Mouse (Mus musculus) frontal cortex, adult (tissue): ENCODE results near the gene Kif22.

Experiments
- ATAC-seq: cut with Nextera tagmentation; 2 replicates; pipeline ENCODE4 v1.9.2; 2017; ENCODE audit warnings: mild to moderate bottlenecking, moderate library complexity, mixed read lengths; ENCODE audit not compliant: low TSS enrichment

Kif22 gene

DNA sequence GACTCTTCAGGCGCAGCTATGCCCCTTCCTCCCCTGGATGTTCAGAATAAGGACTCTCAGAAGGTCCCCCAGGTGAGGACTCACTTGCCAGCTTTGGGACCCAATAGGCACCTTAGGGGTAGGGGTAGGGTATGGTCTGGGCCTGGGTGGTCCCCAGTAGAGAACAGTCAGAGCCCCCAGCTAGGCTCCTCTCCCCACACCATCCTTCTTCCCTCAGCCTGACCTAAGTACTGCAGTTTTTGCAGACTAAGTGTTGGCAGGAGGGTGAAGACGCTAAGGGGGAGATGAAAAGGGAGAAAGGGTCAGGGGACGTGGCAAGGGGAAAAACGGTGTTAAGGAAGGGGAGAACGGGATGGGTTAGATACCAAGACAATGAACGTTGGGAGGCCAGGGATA is 24.3 kb downstream of the Kif22 start:
- no peak for ATAC-seq

DNA sequence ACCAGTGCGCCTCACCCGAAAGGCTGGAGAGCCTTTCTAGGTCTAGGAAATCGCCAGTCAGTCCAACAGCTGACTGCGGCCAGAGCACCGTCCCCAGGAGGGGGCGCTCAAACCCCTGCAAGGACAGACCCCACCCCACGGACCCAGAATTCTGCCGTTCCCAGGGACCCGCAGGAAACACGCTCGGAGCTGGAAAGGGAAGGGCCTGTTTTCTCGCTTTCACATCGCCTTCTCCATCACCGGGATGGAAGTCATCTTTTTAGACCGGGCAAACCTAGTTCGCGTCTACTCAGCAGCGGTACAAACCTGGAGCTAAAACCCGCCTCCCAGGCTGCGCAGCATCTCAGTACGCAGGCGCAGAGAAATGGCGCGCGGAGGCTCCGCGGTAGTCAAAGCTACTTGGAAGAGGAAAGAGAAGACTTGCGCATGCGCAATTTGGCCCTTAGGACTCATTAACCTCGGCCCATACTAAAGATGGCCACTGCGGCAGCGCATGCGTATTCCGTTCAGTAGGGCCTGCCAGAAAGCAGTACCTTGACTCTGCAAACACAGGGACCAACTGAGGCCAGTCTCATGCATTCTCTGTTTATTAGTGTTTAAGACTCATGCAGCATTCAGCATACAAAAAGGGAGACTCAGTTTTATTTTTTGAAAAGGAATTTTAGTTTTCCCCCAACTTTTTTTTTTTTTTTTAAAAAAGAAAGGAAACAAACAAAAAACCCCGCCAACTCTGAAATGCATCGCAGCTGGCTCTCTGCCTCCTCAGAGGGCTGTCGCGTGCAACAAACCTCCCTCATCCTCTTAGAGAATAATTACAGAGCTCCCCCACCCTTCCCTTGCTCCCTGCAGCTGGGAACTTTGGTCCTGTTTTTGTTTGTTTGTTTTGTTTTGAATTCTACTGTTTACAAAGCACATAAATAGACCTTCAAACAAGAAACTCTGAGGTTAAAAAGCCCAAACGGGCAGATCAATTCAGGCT is 25.0 kb downstream of the Kif22 start, which contains the start of gene Pagr1a:
Gene Pagr1a, minus strand, starts transcription at position 382 of the 979 bp plus-strand sequence.
- ATAC-seq: peak; percentile 56

DNA sequence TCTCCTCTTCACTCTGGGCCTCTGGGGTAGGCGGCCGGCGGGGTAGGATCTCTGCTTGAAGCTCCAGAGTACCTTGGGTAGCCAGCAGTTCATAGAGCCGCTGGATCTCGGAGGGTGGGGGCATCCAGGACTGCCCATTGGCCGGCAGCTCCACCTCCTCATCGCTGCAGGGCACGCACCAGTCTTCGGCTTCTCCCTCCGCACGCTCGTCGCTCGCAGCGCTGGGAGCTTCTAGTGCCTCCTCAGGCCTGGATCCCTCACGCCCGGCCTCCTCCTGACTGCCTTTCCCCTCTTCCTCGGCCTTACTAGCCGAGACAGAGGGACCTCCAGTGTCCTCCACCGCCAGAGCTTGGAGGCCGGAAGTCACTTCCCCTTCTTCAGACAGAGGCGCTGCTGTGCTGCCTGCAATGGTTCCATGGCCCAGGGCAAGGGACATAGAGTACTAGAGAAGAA is 25.8 kb downstream of the Kif22 start:
- peak; percentile 24 for ATAC-seq

DNA sequence TGATC is 26.0 kb downstream of the Kif22 start, which contains the start of gene Pagr1b:
Gene Pagr1b, minus strand, starts transcription at position 4 of the 5 bp plus-strand sequence.
- no peak for ATAC-seq

DNA sequence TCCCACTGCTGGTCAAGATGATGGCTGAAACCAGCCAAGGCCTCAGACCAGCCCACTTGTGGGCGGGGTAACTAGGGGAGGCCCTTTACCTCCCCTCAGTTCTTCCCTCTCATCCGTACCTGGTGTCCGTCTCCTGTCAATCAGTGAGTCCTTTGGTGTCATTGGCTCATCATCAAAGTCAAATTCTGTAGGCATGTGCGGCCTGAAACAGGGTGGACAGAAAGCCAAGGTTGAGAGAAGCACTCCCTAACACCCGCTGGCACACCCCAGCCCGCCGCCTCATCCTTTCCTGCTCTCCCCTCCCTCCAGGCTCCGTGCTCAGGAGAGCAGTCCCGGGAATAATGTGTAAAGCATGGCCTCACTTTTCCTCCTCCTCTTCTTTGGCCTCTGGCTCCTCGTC is 26.2 kb downstream of the Kif22 start:
- no peak for ATAC-seq

DNA sequence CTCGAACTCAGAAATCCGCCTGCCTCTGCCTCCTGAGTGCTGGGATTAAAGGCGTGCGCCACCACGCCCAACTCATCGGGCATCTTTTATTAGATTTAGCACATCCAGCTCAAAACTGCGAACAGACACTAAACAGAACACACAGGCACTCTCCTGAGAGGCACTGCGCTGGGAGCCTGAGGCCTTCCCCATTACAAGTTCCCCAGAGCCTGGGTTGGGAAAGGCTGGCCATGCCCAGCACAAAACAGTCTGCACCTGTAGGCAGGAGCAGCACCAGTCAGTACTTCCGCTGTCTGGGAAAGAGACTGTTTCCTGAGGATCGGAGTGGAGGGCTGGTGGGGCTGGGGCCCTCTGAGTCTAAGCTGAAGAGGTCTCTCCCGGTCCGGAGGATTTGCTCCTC is 27.3 kb downstream of the Kif22 start:
- no peak for ATAC-seq

DNA sequence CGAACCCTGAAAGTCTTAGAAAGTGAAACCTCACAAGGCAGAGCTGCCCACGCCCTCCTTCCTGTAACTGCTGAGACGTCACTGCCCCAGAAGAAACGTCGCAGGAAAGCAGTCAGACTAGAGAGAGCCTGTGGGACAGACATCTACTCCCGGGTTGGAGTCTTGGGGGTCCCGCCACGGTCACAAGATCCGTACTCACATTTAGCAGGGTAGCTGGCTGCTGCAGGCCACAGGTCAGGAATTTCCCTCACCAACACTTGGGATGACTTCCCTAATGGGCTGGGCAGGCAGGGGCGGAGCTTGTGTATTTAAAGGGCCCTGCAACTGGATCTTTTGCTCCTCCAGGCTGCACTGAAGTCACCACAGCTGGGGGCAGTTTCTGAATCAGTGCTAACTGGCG is 28.0 kb downstream of the Kif22 start, which contains the start of gene Mvp:
Gene Mvp, minus strand, starts transcription at position 302 of the 400 bp plus-strand sequence.
- ATAC-seq: no peak

DNA sequence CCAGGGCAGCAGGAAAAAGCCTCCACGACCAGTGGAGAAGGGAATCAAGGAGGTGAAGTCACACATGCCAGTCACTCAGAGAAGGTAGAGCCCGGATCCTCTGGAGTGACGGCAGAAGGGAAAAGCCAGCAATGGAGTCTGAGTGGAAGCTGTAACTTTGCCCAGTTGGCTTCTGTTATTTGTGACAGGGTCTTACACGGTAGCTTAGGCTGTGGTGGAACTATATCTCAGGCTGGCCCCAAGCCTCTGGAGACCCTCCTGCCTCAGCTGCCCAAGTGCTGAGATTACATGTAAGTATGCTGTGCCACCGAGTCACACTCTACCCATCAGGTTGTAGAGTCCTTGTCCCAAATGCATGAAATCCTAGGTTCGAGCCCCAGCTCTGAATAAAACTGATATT is 28.9 kb downstream of the Kif22 start:
- ATAC-seq: no peak

DNA sequence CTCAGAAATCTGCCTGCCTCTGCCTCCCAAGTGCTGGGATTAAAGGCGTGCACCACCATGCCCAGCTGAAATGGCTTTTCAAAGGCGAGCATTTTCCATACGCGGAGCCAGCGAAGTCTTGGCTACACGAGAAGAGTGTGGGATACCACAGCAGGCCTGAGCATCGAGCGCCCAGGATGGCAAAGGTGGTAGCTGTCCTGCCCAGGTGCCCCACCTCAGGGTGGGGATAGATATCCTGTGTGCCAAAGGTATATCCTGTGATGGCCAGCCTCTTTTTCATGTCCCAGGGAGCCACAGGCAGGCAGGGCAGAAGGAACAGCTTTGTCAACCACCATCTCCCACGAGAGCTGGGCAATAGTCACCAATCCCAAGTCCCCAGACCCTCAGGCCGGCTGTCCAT is 29.4 kb downstream of the Kif22 start:
- ATAC-seq: no peak

DNA sequence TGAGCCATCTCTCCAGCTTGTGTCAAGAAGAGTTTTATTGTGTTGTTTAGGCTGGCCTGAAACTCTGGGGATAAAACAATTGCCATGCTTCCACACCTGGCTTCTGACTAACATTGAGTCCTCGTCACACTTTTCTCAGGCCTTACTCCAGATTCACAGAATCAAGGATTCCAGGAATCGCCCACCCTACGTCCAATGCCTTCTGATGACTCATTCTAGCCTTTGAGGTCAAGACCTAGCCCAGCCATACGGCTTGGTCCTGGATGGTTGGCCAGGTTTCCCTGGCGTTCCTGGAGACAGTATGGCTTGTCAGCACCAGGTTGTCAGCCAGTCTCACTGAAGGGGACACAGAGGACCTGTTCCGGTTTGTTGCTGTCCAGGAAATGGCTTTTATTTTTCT is 29.9 kb downstream of the Kif22 start:
- no peak for ATAC-seq

DNA sequence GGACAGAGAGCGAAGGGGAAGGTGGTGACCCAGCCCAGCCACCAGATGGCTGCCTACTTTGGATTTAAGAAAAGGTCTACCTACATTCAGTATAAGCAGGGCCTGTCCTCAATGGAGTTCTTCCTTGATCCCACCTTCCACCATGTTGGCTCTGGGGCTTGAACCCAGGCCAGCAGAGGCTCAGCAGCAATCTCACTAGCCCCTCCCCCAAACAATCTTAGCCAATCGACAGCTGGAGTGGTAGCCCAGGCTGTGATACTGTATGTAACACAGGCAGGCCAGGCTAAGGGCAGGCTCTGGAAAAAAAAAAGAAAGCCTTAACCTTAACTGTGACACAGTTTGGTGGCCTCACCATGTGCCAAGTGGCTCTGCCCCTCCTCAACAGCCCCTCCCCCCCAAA is 30.6 kb downstream of the Kif22 start:
- ATAC-seq: no peak

DNA sequence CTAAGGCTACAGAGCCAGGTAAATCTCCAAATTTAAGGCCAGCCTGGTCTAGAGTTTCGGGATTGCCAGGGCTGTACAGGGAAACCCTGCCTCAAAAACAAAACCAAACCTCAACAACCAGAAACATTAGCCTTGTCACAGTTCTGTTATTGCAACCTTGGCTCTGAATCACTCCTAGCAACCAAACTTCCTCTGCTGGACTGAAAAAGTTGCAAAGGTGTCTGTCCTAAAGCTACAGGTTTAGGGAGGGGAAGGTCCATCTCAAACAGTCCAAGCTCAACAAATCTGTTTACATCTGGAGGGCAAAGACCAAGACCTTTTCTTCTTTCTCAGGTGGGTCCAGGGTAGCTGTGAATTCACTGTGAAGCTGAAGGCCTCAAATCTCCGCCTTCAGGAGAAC is 31.2 kb downstream of the Kif22 start:
- no peak for ATAC-seq

DNA sequence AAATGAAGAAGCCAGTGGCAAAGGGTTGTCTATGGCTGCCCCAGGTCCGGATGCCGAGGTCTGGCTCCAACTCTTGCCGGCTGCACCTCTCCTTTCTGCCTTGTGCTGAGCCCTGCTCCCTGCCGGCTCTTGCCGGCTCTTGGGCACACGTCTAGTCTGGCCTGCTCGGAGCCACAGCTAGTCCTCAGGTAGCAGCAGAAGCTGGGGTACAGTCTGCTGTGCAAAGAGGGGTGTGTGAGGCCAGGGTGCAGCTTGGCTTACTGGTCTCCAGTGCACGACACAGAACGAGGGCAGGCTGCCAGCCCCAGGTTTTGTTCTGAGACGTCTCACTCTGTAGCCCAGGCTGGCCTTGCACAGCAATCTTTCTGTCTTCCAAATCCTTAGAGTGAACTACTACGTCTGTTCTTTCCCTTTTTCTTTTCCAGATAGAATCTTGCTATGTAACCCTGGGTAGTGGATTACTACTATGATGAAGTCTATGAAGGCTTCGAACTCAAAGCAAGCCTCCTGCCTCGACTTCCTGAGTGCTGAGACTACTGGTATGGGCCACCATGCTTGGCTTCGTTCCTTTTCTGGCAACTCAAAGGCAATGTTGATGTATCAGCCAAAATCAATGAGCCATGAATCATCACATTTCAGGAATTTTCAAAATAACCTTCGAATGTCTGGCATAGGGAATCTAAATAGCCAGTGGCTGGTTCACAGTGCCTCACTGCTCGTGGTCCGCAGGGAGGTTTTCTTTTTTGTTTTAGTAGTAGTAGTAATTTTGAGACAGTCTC is 32.8 kb downstream of the Kif22 start:
- ATAC-seq: no peak

DNA sequence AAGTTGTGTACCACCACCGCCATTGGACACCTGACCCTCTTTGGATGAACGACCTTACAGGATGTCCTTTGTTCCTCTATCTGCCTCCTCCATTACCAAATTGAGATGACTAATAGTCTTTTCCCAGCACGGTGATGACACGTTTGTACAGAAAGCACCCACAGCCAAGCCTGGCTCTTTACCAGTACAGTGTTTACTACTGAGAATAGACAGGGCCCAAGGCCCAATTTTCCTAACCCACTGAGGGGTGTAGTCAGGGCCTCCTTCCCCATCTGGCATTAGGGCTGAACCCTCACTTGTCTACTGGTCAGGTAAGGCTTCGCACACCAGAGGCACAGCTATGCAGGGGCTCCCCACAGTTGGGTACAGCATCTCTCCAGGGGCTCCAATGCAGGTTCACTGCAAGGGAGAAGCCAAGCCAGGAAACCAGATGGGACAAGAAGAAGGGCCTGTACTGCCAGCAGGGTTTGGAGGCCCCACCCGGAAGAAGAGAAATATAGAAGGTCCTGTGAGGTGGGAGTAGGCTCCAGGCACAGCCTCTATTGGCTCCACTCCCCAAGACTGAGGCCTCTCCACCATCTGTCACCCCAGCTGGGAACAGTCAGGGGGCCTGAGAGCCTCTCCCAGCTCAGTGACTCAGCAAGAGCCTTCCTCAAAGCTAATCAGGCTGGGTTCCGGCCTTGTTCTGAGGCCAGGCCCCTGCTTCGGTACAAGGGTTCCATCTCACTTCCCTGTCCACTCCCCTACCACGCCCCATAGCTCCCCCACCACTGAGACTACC is 33.8 kb downstream of the Kif22 start:
- peak; percentile 82 for ATAC-seq

DNA sequence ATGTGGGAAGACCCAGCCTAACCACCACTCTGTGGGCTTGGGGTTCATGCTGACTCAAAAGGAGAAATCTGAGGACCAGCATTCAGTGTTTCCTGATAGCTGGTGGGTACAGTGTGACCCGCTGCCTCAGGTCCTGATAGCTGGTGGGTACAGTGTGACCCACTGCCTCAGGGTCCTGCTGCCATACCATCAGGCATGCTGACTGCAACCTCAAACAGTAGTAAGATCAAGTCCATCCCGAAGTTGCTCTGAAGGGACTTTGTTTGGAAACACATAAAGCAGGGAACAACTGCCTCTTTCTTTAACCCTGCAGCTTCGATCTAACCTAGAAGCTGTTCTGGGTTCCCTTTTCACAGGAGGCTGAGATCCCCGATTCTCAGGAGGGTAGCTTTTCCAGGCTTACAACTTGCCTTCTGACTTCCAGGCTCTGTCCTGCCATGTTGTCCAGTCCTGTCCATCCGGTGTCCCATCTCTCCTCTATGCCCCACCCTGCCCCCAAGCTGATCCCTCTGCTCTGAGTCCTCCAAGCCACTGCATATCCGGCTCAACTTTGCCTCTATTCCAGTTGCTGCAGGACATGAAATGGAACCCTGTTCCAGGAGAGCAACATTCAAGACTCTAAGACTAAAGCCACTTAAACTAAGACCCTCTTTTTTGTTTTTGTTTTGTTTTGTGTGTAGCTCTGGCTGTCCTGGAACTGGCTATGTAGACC is 34.8 kb downstream of the Kif22 start:
- no peak for ATAC-seq

DNA sequence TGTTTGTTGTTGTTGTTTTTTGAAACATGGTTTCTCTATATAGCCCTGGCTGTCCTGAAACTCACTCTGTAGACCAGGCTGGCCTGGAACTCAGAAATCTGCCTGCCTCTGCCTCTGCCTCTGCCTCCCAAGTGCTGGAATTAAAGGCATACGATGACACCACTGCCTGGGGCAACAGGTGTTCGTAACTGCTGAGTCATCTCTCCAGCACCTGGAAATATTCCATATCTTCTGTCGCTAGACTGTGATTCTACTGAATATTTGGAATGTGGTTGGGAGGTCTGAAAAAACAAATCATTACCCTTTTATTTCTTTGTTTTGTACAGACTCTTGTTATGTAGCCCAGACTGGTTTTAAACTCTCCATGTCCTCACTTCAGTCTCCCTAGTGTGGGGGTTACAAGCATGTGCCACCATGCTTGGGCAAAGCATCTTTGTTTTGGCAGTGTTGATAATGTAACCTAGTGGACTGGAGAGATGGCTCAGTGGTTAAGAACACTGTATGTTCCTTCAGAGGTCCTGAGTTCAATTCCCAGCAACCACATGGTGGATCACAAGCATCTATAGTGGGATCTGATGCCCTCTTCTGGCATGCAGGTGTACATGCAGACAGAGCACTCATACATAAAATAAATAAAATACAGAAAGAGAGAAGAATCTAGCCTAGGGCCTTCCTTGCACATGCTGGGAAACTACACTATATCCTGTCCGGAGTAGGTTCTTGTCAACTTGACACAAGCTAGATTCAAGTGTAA is 38.0 kb downstream of the Kif22 start:
- ATAC-seq: no peak

DNA sequence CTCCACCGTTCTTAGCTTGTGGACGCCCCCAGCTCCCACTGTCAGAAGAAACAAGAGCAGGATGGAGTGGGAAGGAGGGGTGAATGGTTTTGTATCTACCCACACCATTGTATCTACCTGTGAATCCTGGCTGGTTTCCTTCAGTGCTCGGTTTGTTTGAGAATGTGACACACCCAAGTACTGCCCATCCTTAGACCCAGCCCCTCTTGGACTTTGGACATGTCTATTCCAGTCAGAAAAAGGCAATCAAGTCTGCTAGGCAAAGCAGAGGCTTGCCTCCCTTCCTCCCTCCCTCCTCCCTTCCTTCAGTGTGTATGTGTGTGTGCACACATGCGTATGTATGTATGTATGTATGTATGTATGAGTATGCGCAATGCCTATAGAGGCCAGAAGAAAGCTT is 38.7 kb downstream of the Kif22 start:
- ATAC-seq: no peak

DNA sequence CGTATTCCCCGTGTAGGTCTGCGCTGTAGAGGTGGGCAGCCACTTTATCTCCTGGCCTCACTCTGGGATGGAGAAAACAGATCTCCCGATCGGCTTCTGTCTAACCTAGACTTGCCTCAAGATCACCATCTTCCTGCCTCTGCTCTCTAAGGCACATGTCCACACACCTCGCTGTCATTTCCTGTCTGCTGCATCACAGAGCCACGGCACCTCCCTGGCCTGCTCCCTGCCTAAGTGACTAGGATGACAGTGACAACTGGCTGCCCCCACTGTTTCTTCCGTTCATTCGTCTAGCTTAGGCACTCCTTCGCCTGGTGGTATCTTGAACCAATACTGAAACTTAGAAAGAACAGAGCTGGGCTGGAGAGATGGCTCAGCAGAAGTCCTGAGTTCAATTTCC is 42.7 kb downstream of the Kif22 start:
- ATAC-seq: no peak

DNA sequence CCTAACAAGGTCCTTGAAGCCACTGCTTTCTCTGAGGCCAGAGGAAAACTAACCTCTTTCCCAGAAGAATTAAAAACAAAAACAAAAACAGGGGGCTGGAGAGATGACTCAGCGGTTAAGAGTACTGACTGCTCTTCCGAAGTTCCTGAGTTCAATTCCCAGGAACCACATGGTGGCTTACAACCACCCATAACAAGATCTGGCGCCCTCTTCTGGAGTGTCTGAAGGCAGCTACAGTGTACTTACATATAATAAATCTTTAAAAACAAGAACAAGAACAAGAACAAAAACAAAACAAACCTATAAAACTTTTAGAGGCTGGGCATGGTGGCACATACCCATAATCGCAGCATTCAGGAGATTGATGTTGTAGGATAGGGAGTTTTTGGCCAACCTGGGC is 45.8 kb downstream of the Kif22 start:
- no peak for ATAC-seq

DNA sequence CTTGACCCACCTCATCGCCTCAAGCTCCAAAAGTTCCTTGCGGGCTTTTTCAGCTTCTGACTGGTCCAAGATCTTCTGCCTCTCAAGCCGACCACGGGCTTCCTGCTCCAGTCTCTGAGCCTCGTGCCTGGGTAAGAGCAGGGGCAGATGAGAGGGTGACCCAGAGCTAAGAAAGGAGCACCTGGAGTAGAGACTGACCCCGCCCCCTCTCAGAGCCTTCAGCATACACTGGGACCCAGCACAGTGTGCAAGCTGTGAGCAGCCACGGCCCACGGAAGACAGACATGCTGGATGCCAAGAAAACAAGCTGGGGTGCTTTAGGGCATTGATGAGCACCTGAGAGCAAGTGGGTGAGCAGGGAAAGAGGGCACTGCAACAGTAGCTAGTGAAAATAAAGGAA is 53.5 kb downstream of the Kif22 start:
- no peak for ATAC-seq

DNA sequence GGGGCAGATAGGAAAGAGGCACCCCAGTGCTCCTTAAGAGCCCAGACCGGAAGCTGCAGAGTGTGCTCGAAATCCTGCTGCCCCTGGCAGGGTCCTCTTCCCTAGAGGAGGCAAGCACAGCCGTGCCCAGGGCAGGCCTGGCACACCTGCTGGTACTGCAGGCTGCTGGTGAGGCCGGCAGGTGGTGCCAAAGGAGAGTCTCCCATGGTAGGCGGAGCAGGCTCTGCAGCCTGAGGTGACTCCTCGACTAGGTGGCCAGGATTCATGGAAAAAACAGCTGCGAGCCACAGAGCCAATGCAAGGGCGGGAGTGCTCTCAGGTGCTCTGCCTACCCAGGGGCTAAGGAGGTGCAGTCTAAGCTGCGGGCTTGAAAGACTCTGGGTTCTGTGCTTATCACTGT is 56.0 kb downstream of the Kif22 start:
- peak; percentile 47; the same call in 1 of the 2 replicates for ATAC-seq
